Mouse (Mus musculus): ENCODE measurements around the gene 1700042G07Rik.

Gene 1700042G07Rik

DNA sequence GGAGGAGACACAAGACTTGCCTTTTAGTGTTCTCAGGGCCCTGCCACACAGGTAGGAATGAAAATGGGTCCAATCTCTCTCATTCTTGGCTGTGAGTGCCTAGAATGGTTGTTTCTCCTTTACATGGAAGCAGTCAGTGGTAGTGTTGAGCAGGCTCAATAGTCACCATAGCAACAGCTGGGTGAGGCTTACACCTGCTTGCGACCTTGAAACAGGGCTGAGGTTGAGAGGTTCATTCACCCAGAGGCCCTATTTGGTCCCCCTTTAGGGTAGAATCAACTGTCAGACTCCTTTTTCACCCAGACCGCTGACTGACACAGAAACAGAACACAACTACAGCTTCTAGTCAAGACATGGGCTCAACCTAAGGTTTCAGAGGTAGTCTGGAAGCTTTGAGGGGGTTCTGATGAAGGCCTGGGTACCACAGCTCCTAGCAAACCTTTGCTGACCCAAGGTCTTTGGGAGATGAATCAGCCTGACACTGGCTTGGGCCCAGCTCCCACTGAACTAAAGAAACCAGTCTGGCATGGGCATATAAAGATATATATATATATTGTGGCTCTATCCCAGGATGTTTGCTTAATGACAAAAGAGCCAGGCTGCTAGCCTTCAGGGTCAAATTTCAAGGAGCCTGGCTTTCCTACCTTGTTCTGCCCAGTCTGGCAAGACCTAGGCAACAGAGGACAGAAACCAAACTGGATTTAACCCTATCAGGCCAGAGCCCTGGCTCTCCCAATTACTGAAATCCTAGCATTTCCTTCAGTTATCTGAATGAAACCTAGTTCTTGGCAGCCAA is 8.2 kb upstream of the 1700042G07Rik start:
- no peak for DNase-seq

DNA sequence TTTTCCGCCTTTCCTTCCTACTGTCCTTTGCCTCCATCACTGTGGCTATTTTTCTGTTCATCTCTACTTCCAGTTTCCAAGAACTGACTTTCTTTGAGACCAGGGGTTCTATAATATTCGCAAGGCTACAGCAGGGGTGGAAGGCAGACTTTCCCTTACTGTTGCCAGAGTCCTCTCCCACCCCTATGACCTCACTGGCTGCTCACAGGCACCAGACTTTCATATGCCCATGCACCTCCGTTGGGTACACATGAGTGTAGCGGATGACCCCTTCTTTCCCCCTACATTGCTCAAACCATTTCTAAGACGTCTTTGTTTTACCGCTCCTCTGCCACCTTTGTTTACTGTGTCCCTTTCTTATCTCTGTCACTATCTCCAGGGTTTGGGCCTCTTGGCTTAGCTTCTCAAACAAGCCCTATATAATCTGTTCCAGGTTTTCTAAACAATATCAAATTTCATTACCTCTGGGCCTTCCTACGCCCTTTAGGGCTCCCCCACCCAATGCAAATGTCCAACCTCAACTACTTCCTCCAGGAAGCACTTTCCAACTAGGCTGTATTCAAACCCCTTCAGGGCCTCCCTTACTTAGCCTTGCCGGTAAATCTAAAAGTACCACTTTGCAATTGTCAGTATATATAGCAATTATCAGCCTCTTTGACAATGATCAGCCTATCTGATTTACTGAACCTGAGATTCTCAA is 7.3 kb upstream of the 1700042G07Rik start:
- no peak for DNase-seq

DNA sequence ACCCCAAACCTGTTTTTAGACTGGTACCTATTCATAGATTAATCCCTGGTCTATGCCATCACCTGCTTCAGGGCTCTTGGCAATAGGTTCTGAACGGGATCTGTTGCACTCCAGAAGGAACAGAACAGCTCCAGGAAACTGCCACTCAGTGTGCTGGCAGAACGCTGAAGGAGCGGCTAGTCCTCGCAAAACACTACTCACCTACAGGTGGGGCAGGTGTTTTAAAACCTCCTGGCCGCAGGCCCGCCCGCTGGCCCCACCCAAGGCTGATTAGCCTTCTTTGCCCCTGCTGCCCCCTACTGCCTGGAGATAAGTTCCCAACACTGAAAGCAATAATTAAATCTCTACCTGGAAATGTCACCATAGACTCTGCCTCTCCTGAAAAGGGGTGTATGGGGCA is 5.8 kb upstream of the 1700042G07Rik start, which contains the start of gene Tspan1:
TSS of gene Tspan1 (minus strand) at position 198 of the 400 bp plus-strand sequence.
- peak; percentile 69 to 81 for DNase-seq

DNA sequence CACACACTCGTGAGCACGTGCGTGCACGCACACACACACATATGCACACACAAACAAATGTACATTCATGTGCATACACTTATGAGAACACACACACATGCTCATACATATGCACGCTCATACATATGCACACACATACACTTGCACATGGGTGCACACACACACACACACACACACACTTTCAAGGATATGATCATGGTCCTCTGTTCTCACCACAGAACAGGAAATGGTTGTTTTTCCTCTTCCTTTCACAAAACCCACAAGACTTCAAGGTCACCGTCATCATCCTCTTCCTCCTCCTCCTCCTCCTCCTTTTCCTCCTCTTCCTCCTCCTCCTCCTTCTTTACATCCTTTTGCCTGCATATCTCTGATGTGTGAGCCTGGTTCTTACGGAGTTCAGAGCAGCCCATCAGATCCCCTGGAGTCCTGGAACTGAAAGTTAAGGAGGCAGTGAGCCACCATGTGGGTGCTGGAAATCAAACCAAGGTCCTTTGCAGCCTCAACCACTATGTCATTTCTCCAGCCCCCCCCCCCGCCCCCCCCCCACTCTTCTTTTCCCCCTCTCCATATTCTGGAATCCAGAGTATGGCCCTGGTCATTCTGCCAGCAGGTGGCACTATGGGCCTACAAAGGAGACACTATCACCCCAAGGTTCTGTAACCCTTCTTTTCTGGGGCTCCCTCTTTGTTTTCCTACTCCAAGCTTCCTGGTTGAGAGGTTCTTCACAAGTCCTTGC is 4.4 kb upstream of the 1700042G07Rik start:
- DNase-seq, result peak; percentile 70 to 93

DNA sequence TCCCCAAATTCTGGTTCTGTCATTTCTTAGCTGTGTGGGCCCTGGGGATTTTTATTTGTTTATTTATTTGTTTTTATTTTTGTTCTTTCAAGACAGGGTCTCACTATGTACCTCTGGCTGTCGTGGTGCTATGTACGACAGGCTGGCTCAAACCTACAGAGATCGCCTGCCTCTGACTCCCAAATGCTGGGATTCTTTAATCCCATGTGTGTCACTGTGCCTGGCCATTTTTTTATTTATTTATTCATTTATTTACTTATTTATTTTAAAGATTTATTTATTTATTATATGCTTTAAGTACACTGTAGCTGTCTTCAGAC is 3.9 kb upstream of the 1700042G07Rik start:
- DNase-seq, result no peak

DNA sequence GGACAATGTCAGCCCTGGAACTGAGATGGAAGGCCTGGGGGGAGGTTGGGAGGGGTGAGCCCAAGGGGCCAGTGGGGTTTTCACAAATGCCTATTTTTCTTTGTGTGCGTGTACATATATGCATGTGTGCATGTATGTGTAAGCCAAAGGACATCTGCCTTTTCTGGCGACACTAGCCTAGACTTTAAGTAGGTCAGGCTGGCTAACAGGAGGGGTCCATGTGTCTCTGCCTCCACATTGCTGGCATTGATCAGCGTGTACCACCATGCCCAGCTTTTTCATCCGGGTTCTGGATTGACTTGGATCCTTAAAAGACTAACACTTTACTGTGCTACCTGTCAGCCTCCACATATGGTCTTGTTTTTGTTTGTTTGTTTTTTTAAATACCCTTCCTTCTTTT is 580 bp downstream of the 1700042G07Rik start:
- no peak for DNase-seq

DNA sequence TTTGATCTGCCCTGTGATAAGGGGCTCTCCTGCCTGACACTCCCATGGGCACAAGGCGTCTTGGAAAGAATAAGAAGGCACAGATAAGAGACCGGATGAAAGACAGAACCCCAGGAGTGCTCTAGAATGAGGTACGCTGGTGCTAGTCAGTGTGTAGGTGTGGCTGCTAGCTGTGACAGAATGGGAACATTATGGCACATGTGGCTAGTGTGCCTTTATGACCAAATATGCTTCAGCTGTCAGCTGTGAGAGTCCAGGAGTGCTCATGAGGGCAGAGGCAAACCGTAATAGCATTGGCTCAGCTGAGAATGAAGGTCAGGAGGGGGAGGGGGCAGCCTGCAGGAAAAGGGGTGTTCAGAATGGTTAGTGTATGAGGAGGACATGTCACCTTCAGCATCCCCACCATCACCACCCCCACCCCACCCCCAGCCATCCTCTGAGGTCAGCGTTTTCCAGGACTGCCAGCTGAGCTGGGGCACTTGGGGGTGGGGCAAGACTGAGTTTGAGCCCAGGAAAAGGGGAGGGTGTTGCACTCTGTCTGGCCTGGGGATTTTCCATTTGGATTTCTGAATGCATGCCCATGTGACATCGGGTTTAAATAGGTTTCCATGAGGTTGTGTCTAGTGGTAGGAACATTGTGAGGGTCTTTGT is 1.4 kb downstream of the 1700042G07Rik start:
- peak; percentile 71 to 77 for DNase-seq

DNA sequence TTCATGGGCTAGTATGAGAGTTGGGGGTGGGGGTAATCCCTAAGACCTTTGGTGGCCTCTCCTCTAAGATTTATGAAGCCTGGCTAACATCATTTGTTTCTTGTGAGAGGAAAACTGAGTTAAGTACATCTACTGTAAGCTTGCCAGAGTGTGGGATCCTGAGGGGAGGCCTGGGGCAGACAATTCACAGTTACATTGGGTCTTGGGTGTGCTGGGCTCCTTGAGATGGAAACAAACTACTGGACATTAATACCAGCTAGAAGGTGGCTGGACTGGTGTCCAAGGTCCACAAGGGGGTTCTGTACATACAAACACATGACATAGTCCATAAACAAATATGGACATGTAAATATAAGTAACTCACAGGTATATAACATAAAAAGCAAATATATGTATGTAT is 2.0 kb downstream of the 1700042G07Rik start:
- no peak for DNase-seq

DNA sequence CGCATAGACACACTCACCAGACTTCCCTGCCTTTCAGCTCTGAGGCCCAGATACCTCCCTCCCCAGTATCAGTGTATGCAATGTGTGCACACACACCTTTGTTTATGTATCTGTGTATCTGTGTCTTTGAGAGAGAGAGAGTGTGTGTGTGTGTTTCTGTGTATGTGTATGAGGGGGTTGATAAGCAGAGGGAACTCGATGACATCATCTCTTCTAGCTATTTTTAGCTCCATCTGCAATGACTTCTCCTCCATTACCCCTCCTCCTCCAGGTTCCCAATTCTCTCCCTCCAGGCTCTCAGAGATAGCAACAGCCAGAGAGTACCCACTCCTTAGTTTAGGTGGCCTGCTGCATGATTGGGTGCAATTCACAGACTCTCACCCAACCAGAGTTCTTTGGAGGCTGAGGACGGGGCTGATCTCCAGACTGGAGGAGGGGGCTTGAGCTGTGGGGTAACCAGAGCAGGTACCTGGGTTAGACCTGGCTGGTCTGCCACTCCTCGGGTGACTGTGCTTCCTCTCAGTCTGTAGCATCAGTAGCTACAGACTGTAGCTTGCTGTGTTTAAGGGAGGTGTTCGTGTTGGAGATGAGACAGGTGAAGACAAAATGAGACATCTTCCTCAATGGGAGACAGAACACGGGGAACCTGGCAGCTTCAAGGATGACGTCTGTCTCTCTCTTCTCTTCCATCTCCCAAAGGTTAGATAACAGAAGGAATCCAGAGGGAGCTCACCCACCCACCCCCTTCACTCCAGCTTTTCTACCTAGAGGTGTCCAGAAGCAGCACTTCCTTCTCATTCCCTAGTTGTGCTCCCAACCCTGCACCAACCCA is 2.8 kb downstream of the 1700042G07Rik start:
- no peak for DNase-seq

DNA sequence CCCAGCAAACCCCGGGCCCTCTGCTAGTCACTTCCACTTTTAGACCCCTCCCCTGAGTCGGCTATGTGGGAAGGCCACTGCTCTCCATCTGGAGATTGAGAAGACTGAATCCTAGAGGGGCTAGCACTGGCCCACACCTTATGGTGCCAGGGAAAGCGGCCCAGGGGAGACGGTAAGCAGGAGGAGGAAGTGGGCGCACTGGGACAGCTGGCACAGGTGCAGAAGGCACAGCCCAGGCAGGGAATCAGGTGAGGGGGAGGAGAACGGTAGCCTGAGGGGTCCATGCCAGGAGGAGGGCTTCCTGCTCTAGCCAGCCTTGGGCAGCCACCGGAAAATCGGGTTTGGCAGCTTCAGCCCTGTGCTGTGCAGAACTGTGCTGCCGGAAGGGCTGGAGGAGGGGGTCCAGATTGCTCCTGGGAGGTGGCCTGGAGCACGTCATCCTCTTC is 3.4 kb downstream of the 1700042G07Rik start:
- DNase-seq, result peak; percentile 84 to 89

DNA sequence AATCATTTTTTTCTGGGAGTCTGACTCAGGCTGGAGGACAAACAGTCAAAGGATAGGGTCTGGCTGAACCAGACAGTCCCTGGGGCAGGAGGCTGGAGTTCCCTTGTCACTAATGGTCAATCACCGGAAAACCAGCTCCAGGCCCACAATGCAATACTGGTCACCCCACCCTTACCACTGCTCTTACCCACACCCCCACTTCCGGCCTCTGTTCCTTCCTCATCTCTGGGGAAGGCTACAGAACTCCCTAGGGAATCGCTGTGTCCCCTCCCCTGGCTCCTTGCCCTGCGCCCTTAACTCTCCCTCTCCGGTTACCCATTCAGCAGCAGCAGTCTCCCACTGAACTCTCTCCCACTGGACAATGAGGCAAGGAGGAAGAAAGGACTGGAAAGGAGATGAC is 4.0 kb downstream of the 1700042G07Rik start:
- peak; percentile 85 to 89 for DNase-seq

DNA sequence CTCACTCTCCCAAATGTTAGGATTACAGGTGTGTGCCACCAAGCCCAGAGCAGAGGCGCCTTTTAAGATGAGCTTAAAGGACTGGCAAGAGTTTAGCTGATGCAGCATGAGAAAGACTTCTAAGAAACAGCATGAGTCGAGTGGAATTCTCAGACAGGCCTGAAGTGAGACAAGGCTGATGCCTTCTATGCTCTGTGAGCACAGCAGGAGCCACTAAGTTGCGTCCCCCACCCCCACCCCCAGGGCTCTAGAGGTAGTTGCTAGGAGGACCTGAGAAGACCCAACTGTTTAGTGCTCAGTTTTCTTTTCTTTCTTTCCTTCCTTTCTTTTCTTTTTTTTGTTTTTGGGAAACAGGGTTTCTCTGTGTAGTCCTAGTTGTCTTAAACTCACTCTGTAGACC is 8.9 kb downstream of the 1700042G07Rik start:
- DNase-seq, result no peak

DNA sequence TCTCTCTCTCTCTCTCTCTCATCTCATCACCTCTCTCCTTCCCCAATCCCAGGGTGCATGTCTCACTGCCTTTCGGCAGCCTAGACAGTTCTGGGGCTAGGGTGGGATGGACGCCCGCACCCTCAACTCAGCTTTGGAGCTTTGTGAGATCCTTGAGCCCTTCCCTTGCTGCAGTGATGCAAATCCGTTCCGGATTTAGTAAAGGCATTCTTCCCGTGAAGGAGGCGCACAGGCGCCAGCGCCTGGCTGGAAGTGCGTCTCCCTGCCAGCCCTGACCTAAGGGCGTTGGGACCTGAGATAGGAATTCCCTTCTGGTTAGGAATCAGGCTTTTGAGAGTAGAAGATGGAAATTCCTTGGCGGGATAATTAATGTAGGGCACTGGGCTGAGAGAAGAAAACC is 9.6 kb downstream of the 1700042G07Rik start:
- peak; percentile 64 to 65 for DNase-seq

DNA sequence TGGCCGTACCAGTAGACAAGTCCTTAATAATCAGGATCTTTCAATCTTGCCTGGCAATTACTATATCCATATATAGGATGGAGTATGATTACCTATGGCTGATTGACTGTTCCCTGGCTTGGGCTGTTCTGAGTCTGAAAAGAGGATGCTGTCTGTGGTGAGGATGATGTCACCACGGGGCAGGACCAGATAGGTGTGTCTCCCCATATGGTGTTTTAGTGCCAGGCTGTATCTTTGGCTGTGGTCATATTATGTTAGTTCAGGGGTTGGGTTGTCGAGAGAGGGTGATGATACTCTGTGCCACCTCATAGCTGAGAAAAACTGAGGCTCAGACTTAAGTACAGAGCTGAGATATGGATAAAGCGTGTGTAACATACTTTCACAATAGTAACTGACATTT is 11.9 kb downstream of the 1700042G07Rik start:
- no peak for DNase-seq

DNA sequence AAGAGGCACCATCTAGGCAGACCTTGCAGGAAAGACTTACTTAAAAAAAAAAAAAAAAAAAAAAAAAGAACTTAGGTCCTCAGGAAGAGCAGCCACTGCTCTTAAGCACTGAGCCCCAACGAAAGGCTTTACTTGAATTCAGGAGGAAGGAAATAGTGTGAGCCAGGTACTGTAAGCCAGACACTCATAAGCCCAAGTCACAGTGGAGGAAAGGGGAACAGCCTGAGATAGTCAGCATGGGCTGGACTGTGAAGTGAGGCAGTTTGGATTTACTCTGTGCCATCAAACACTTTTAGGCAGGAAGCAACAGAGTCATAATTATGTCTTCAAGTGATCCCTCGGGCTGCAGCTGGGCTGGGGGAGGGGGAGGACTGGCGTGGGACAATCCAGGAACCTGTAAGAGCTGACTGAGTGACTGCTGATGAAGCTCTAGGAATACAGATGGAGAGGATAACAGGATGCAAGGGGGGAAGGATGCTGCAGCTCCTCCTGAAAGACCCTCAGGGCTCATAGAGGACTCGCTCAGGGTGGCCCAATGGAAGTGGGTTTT is 19.2 kb downstream of the 1700042G07Rik start:
- peak in 1 of 2 experiments; percentile 49 for DNase-seq

DNA sequence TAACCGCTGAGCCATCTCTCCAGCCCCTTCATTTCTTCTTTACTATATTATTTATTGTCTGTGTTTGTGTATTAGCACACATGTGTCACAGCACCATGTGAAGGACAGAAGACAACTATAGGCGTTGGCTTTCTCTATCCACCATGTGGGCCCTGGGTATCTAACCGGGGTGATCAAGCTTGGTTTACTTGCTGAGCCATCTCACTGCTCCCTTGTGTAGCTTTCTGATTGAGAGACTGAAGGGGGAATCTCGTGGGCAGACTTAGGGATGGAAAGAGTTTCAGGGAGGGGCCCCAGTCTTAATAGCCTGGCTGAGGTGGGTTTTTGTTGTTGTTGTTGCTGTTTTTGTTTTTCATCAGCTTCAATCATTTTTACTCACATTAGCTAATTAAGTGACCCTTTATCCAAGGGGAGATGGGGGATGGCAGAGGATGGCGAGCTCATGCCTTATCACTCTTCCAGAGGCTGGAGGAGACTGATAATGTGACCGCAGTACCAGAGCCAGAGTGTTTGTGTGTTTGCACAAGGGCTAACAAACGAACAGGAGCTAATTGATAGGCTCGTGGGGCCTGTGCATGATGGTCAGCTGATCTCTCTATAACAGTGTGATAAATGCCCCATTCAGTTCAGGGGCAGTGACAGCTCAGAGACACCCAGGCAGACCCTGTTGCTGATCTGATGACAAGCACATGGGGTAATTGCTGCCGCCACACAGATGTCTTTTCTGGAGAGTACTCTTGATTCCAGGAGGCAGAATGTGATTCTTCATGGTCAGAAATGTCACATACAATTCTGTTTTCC is 20.6 kb downstream of the 1700042G07Rik start:
- DNase-seq, result no peak

DNA sequence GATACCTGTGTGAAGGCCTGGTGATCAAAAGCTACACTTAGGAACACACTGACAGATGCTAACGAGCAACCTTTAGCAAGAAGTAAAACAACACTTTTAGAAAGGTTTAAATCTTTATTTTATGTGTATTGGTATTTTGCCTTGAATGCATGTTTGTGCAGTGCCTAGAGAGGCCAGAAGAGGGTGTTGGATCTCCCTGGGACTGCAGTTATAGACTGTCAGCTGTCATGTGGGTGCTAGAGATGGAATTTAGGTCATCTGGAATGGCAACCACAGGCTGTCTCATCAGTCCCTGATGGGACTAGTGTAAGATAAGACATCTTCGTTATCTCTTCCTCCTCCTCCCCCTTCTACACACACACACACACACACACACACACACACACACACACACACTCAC is 25.2 kb downstream of the 1700042G07Rik start:
- peak in 1 of 2 experiments; percentile 13 for DNase-seq

DNA sequence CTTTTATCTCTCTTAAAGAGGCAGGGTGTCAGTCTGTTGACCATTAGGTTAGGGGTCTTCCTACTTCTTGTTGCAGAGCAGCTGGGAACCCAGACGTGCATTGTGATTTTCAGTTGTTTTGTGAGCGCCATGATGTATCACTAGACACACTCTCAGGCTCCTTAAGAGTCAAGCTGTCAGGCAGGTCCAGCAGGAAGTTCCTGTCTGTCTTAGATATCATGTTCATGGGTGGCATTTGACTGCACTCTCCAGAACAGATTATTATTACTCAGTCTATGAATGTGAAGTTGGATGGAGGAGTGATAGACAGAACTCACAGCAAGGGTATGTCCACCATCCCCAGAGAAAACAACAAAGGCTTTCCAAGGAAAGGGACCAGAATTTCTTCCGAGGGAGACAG is 31.2 kb downstream of the 1700042G07Rik start:
- no peak for DNase-seq

DNA sequence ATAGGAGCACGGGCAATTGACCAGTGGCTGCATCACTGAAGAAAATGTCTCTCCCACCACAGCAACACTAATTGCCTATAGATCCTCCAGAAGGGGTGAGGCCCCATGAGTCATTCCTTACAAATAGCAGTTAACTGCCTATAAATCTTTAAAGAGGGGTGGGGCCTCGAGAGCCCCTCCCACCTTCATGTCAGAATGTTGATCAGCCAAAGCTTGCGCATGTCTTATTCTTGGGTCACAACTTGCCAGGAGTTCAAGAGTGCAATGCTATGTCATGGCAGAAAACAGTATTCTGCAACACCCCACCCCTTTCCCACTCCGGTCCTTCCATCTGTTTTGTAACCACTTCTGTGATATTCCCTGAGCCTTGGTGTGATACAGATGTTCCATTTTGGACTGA is 33.4 kb downstream of the 1700042G07Rik start:
- no peak for DNase-seq

DNA sequence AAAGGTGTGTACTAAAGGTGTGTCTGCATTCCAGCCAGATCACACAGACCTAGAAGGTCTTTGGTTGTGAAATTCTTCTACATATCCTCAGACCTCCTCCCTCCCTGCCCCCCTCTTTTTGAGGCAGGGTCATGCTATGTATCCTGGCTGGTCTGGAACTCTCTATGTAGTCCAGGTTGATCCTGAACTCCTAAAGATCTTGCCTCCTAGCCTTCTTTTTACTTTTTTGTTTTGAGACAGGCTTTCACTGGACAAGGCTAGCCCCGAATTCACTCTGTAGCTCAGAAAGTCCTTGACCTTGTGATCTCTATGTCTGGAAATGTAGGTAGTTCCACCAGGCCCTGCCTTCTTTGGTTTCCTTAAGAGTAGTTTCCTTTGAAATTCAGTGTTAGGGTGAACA is 35.7 kb downstream of the 1700042G07Rik start:
- DNase-seq, result no peak

Data from kidney, postnatal 36 days (tissue).